Mouse (Mus musculus) adrenal gland, postnatal 14 days (tissue): ENCODE results near the gene Epha6. TPM values are rescaled to one million over a fixed set of nuclear protein-coding genes. Genes with fewer than 3 reads are reported as not detected.
"Not testable (repeated sequence)": the region's sequence is repeated elsewhere in the genome, so short reads cannot be mapped to it uniquely, and the experiment has no call there.

Experiments used
- DNase-seq: peaks from one replicate; pipeline ENCODE4 v3.0.0; 2021; ENCODE audit warnings: mixed read lengths
- total RNA-seq: library from RNA; stranded (reverse); gene quantifications from 2 replicates; pipeline ENCODE4 v1.2.3, GENCODE M21; 2021

Gene Epha6
- total RNA-seq, 1 experiment from 2014 or later: not detected

DNA sequence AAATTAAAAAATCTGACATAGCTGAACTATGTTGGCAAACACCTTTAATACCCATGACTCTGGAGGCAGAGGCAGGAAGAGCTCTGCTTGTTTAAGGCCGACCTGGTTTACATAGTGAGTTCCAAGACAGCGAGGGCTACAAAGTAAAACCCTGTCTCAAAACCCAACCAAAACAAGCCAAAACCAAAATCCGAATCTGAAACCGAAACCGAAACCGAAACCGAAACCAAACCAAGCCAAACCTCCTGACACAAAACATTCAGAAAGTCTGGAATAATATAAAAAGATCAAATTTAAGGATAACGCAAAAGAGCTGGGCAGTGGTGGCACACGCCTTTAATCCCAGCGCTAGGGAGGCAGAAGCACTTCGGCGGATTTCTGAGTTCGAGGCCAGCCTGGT is 725.3 kb downstream of the Epha6 start:
- no peak for DNase-seq

DNA sequence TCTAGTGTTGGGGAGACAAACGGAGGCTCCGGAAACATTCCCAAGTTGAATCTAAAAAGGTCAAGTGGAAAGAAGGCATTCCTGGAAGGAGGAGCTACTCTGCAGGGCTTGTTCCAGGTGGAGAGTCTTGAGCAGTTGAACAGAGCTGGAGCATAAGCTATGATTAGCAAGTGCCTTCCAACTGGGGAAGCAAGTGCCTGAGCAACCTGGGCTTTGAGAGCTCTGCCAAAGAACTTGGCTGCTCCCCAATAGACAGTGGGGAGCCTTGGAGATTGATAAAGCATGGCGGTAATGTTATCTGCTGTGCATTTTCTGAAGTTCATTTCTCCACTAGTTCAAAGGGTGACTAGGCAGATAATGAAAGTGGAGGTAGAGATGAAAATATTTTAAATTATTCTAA is 733.5 kb downstream of the Epha6 start:
- DNase-seq: no peak

- DNase-seq: no peak
Observed at GRCm38 (mm10) chr16:59854160-59854717, 751.1 kb downstream of the Epha6 start.

DNA sequence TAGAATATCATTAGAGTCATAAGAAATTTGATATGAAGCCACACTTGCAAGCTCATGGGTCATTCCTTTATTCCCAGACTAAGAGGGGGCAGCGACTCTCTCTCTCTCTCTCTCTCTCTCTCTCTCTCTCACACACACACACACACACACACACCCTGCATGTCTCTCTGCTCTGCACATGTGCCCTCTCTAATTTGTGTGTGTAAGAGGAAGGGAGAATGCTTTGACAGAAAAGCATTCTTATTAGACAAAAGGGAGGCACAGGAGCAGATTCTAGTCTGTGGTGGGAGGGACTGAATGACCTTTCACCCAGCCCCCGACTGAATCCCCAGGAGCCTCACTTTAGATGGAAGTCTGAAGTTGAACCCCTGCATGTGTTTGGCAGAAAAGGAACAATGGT is 752.6 kb downstream of the Epha6 start:
- no peak for DNase-seq

- DNase-seq: peak; percentile 63
Observed at GRCm38 (mm10) chr16:59846574-59846973, 758.8 kb downstream of the Epha6 start.

DNA sequence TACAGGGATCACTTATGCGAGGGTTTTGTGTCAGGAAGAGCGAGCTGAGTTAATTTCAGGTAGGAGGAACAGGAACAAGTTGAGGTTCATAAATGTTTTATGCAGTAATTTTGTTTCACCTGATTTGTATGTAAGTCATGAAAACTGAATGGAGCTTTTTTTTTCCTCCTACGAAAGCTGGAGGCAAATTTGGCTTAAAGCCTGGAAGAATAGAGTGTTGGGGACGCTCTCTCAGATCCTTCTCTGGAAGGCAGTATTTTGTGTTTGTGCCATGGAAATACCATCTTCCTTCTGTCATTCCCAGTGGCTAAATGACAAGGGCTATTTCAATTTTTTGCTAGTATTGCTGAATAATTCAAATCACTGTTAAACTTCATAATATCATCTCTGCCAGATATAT is 768.6 kb downstream of the Epha6 start:
- DNase-seq: no peak

GRCm38 (mm10) chr16:59836304-59836703 is 769.0 kb downstream of the Epha6 start:
- DNase-seq: no peak

GRCm38 (mm10) chr16:59832468-59832867 is 772.9 kb downstream of the Epha6 start:
- DNase-seq: no peak

DNA sequence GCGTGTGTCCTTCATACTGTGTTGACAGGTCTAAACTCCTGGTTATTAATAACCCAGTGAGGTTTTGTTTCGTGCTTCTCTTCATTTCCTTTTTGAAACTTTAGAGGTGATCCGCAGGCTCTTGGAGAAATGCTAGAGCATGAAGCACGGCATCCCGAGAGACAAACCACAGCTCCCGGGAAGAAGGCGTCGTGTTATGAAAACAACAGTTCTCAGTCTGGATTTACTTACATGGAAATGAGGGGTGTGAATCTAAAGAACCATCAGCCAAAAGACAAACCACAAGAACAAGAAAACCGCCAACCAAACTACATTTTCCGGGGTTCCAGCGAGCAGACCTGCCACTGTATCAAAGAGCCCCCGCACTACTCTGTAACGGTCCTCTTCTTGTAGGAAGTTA is 775.7 kb downstream of the Epha6 start:
- no peak for DNase-seq

- not testable (repeated sequence) for DNase-seq
Observed at GRCm38 (mm10) chr16:59799790-59800189, 805.5 kb downstream of the Epha6 start.

- DNase-seq: no peak
Observed at GRCm38 (mm10) chr16:59772297-59772696, 833.0 kb downstream of the Epha6 start.

DNA sequence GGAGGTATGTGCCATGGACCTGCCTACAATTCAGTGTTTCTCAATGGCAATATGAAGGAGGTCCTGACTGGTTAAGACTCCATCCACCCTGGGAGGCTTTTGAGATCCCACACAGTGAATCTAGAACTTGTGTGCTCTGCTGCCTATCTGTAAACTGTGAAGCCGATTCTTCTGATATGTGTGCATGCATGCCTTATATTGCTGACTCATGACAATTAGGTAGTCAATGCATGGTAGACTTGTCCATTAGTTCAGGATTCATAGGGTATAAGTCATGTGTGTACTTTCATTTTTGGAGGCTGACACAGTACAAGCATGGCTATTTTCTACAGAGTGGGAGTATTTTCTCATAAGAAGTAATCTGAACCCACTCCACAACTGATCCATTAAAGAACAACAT is 834.9 kb downstream of the Epha6 start:
- DNase-seq: no peak

- DNase-seq: no peak
Observed at GRCm38 (mm10) chr16:59769936-59770335, 835.4 kb downstream of the Epha6 start.

DNA sequence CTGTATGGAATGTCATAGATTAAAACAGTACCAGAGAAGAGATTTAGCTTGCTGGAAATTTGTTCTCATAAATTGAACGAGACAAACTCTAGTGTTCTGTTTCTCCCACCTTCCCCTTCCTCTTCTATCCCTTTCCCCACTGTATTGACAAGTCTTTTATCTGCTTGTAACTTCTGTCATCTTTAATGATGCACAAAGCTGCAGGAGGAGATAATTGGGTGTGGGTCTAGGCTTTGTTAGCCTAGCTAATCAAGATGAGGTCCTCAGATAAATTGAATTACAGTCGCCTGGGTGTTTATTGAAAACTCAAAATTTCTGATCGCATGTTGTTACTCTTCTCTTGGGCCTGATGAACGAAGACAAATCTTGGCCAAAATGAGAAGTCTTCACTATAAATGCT is 844.5 kb downstream of the Epha6 start:
- no peak for DNase-seq

- DNase-seq: no peak
Observed at GRCm38 (mm10) chr16:59750905-59751304, 854.4 kb downstream of the Epha6 start.

DNA sequence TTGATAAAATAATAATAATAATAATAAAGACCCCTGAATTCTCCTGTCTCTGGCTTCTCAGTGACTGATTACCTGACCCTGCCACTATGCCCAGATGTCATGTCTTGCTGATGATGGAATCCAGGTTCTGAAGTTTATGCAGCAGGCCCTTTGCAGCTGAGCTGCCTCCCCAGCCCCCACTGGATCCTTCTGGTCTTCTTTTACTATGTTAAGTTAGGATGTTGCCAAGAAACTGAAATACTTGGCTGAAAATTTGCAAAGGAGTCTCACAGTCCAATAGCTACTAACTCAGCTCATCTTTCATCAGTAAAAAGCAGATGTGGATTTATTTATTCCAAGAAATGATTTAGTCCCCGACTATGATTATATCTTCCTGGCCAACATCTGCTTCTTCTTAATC is 861.7 kb downstream of the Epha6 start:
- no peak for DNase-seq

- no peak for DNase-seq
Observed at GRCm38 (mm10) chr16:59715524-59715923, 889.8 kb downstream of the Epha6 start.

GRCm38 (mm10) chr16:59693230-59693629 is 912.1 kb downstream of the Epha6 start:
- DNase-seq: no peak

DNA sequence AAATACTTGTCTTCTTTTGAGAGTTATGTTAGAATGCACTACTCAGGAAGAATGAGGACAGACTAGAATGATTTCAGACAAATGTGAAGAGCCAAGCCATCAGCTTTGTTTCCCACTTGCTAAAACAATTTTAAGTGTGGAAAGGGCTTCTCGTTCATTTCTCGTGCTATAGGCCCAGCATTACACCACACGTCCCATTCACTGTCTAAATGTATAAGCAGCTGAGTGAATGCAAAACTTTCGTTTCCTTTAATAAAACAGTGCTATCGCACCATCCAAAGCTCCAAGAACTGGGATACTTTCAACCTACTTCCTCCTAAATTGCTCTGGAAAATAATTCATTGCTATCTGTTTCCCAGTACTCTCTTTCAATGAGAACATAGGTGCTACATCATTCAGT is 916.2 kb downstream of the Epha6 start:
- DNase-seq: no peak

DNA sequence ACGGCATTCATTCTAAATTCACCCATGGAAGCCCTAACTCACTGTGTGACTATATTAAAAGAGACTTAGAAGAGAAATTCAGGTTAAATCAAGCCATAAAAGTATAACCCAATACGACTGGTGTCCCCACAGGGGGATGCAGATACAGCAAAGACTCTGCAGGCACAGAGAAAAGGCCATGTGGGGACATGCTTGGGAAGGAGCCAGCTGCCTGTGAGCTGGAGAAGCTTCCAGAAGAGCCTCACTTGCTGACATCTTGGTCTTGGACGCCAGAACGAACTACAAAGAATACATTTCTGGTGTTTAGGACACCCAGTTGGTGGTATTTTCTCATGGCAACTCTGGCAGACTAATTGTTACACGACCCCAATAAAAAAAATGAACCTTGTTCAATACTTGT is 920.2 kb downstream of the Epha6 start:
- no peak for DNase-seq

GRCm38 (mm10) chr16:59683434-59683833 is 921.9 kb downstream of the Epha6 start:
- DNase-seq: peak; percentile 81

- DNase-seq: no peak
Observed at GRCm38 (mm10) chr16:59682216-59682891, 923.0 kb downstream of the Epha6 start.

DNA sequence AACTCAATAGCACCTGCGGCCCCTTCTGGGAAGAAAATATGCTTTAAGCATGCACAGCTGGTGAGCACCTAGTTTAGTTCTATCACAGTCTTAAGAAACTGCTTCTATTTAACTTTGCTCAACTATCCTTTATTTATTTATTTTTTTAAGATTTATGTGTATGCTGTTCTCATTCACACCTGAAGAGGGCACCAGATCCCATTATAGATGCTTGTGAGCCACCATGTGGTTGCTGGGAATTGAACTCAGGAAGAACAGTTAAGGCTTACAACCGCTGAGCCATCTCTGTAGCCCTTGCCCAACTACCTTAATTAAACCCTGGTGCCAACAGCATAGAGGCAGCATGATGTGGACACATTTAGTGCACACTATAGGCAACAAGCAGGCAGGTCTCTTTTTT is 938.4 kb downstream of the Epha6 start:
- no peak for DNase-seq

DNA sequence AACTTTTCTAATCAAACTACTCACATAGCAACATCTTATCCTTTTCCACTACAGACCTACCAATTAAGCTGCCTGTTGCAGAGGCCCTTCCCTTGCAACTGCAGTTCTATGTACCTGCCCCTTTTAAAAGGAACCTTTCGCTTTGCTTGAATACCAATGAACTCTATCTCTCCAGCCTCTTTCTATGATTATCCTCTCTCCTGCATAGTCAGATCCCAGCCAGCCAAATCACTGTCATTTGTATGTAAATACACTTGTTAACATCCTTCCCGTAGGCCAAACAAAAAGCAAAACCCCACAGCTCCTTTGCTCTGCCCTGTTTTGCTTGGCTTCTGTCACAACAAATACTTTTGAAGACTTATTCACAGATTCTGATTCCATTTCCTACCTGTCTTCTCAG is 961.6 kb downstream of the Epha6 start:
- no peak for DNase-seq

GRCm38 (mm10) chr16:59639985-59640384 is 965.3 kb downstream of the Epha6 start:
- DNase-seq: no peak
